Mouse (Mus musculus): Measurements from ENCODE around the gene Gm44503.

The Gm44503 gene

DNA sequence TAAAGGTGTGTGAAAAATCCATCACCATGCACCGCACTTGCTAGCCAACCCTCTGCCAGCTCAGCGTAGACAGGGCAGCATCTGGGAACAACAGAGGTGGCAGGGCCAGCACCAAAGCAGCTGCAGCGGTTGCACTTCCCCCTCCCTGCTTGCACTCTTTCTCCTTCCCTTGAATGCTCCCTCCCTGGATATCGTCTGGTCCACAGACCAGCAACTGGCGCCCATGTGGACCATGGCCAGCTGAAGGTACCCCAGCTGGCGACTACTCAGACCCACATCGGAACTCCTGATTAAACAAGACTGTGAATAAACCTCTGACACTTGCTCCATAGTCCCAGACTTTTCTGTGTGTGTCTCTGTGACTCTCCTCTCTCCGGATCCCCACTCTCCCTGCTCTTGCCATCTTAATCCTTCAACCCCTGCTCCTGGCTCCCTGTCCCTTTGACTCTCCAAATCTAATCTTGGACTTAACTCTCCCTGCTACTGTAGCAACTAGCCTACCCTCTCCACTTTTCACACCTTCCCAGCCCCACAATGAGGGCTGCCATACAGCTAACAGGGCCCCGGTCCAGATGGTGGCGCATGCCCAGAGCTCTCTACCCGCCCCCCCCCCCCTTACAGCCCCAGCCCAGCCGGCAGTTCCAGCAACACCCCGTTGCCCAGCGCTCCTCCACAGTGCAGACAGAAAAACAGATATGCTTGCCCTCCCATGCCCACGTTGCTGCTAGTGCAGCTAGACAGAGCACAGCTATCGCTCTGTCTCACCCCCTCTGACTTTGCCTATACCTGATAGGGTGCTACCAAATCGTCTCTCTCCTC lies 67.4 kb downstream of the Gm44503 start:
- no peak for DNase-seq (ENCODE audit: low read depth, low spot score)

GRCm38 (mm10) chr9:73030443-73030842 lies 71.8 kb downstream of the Gm44503 start:
- DNase-seq (ENCODE audit: low read depth, low spot score) = no peak

- no peak for DNase-seq (ENCODE audit: low read depth, low spot score)
Measured at GRCm38 (mm10) chr9:73031421-73031820, 72.8 kb downstream of the Gm44503 start.

DNA sequence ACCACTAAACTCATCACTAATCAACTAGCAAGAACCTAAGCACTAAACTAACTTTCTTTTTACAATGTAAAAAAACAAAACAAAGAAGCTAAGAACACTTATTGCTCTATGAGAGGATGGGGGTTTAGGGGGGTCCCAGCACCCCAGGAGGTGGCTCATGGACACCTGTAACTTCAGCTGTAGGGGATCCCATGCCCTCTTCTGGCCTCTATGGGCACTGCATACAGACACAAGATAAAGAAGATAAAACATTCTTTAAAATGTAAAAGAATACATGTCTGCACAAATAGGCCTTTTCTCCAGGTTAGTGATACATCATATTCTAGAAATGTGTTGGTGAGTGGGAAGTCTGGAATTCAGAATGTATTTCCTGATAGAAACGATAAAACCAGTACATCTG lies 74.8 kb downstream of the Gm44503 start:
- no peak for DNase-seq (ENCODE audit: low read depth, low spot score)

- peak; percentile 81 for DNase-seq (ENCODE audit: low read depth, low spot score)
Measured at GRCm38 (mm10) chr9:73039222-73039945, 80.7 kb downstream of the Gm44503 start.

- DNase-seq (ENCODE audit: low read depth, low spot score) = no peak
Measured at GRCm38 (mm10) chr9:73040080-73040479, 81.4 kb downstream of the Gm44503 start, which contains the start of gene Pigb. Gene Pigb, minus strand, starts transcription at chr9:73040378.

- peak; percentile 56 for DNase-seq (ENCODE audit: low read depth, low spot score)
Measured at GRCm38 (mm10) chr9:73044146-73045079, 85.8 kb downstream of the Gm44503 start, which contains the start of gene Rab27a. Gene Rab27a, plus strand, starts transcription at chr9:73044854.

DNA sequence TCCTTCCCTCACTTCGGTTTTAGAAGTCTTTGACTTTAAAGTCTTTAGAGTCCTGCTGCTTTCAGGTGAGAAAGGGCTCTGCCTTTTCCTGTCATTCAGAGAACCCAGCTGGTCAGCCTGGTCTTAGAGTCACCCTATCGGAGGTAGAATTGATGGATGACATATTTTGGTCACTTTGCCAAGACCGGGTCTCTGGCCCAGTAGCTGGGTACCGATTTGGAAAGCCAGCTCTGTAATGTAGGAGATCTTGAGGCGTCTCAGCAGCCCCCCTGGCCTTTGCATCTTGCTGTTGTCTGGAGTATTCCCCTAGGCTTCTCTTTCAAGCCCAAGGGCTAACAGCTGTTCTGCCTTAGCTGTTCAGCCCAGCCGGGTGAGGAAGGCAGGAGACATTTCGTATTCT lies 86.6 kb downstream of the Gm44503 start:
- DNase-seq (ENCODE audit: low read depth, low spot score) = no peak

DNA sequence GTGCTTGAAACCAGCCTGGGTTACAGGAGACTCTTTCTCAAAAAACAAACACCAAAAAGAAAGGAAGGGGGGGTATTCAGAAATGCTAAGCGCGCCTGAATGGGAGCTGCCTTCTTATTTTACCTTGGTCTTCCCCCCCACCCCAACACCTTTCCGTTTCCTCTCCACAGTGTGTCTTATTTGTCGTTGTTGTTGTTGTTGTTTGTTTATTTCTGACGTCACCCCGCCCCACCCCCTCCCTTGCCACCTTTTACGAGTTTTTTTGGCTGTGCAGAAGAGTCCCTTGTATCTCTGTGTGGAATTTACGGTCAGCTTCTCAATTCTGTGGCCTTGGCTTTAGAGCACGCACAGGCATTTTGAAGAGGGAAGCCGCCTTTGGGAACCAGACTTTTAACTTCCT lies 87.1 kb downstream of the Gm44503 start:
- DNase-seq (ENCODE audit: low read depth, low spot score) = no peak

GRCm38 (mm10) chr9:73047906-73048305 lies 89.3 kb downstream of the Gm44503 start:
- DNase-seq (ENCODE audit: low read depth, low spot score) = no peak

GRCm38 (mm10) chr9:73048927-73049326 lies 90.3 kb downstream of the Gm44503 start:
- DNase-seq (ENCODE audit: low read depth, low spot score) = no peak

DNA sequence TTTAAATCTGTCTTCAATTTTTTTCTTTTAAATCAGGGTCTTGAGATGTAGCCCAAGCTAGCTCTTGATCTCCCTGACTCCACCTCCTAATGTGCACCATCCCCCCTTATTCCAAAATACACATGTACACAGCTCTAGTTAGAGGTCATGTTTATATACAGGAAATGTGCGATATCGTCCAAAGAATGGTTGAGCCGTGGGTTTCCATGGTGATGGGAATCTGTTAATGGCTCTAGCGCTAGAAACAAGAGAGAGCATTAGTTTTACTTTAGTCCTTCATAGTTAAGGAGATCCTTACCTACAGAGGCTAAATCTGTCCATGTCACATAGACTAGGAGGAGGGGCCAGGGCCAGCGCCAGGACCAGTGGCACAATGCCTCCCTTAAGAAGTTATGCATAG lies 91.2 kb downstream of the Gm44503 start:
- DNase-seq (ENCODE audit: low read depth, low spot score) = no peak

DNA sequence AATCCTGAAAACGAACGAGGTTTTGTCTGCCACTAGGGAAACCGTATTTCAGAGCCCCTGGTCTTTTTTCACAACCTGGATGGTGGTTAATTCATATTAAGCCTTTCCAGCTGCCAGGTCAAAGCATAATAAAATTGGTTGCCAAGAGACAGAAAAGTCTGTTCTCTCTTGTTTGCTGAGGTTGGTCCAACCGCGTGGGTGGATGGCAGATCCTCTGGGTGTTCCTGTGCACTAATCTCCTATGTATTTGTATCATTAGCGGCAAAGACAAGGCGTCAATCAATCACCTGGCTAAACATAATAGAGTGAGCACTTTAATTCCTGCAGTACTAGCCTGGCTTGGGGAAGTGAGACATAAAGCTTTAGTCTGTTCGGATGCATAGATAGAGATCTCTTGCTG lies 92.0 kb downstream of the Gm44503 start:
- DNase-seq (ENCODE audit: low read depth, low spot score) = no peak

DNA sequence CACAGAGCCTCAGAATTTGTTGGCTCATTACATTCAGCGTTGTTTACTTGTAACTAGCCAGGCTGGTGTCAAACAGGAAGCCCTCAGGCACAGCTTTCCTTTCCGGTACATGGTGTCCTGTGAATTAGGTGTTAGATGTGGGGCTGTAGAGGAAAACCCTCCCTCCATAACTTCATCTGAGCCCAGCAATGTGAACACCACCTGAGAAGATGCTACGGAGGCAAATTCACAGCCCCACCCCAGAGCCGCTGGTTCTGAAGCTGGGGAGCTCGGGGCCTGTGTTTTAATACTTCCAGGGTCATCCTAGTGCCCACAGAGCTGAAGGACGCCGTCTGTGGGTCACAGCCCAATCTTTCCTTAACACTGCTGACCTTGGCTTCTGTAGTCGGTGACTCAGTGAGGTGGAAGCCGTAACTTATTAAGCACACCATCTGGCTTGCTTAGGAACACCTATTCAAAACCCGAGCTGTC lies 96.8 kb downstream of the Gm44503 start:
- no peak for DNase-seq (ENCODE audit: low read depth, low spot score)

DNA sequence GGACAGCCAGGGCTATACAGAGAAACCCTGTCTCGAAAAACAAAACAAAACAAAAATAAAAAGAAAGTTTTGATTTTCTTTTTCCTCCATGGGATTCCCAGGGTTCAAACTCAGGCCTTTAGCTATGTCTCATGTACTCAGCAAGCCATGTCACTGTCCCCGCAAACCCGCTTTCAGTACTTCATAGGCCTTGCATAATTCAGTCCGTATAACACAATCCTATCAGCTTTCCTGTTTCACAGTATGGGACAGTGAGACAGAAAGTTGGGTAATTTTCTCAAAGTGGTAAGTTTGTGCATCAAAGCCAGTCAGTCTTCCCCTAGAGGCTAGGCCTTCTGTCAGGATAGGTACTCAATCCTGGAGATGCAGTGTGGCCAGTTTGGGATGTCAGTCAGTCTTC lies 100.6 kb downstream of the Gm44503 start:
- no peak for DNase-seq (ENCODE audit: low read depth, low spot score)

DNA sequence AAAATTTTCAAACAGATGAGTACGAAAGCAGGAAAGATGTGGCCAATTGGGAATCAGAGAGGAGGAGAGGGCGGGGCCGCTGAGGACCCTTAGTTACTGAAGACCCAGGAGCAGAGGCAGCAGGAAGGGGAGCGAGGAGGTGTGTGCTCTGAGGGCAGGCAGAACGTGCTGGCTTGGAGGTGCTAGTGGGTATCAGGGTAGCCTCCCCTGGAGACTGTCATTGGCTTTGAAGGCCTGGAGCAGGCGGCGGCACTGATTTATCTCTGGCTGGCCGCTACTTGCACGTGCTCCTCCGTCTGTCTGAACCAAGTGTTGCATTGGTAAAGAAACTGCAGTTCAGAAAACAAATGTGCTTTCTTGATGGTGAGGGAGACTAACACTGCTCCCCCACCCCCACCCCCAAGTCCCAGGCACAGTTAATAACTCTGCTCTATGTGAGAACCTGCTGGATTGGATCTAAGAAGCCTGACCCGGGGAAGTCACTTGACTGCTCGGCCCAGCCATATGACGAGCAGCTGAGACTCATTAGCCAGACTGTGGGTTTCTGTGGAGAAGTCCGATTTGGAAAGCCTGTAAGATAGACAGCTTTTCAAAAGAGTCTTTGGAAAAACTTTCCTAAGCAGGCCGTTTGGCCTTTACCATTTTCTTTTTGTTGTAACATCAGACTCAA lies 105.1 kb downstream of the Gm44503 start:
- no peak for DNase-seq (ENCODE audit: low read depth, low spot score)

Measured in skeletal muscle tissue, adult 2 months (tissue).